Mouse (Mus musculus) bone marrow macrophage, adult 2 months (primary cell): ENCODE results near the gene Mad1l1.

Source experiments
- CTCF ChIP-seq: IDR thresholded peaks from 2 replicates; pipeline ENCODE4 v1.5.1; 2012; ENCODE audit warnings: low read depth, mild to moderate bottlenecking, low read length, moderate library complexity
- POLR2A ChIP-seq: IDR thresholded peaks from 2 replicates; pipeline ENCODE4 v1.6.1; 2012; ENCODE audit warnings: mild to moderate bottlenecking, low read depth, low read length, borderline replicate concordance

DNA sequence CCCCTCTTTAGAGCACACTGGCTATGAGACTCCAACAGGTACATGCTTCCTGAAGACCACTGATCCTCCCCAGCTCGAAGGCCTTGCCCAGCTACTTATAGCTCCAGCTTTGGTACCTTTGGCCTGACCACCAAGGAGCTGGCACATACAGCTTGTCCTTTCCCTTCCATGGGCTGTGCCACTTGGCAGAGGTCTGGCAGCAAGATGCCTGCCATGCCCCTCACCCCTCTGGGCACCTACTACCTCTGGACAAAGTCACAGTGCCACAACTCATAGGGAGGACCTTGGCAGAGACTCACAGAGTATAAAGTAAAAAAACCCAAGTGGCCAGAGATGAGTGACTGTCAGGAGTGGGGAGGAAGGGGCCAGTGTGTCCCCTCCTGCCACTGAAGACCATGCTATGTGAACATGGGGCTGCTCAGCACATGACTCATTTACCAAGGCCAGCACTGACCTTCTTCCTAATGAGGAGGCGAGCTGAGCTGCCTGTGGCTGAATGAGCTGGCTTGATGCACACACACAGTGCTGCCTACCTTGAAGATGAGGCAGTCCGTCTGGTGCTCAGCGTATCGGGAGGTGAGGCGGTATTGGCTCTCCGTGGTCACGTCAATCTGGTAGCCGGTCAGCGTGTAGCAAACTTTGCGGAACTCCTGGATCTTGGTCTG is 255.9 kb downstream of the Mad1l1 start:
- no peak for TF ChIP-seq CTCF
- TF ChIP-seq POLR2A, result no peak
